Mouse (Mus musculus): ENCODE results near the gene Asic4.

DNA sequence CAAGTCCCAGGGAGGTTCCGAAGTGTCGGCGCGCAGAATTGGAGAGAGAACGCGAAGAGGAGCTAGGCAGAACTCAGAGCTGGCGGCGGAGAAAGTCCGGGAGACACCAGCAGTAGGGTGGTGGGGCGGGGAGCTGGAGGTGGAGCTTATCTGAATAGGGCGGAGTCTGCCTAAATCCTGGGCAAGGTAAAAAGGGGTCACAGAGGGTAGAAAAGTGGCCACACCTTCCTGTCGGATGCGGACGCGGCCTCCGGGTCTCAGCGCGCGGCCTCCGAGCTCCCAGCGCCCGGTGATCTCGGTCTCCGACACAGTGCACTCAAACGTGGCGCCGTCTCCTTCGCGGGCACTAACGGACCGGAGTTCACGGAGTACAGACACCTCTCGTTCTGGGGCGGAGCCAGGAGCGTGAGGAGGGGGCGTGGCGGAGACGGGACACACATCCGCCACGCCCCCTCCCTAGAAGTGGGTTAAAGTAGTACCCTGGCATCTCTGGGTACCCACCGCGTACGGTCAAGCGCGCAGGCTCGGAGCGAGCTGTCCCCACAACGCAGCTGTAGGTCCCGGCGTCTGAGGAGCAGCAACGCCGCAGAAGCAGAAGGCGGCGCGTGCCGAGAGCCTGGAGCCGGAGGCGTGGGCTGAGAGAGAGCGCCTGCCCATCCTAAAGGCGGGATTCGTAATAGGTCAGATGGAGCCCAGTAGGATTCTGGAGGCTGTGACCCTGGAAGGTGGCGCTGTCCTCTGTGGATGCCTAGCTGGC, 37.3 kb downstream of the Asic4 start:
- TF ChIP-seq TAL1 (IDR thresholded peaks at IDR 0.05; ENCODE audit: low read length) (no peak), GATA1 (IDR thresholded peaks at IDR 0.05; ENCODE audit: low read length) (no peak)

Measured in erythroblast, embryonic 14.5 days (primary cell).